ENCODE assay signal across 13 mouse cellular contexts in the genomic region with DNA sequence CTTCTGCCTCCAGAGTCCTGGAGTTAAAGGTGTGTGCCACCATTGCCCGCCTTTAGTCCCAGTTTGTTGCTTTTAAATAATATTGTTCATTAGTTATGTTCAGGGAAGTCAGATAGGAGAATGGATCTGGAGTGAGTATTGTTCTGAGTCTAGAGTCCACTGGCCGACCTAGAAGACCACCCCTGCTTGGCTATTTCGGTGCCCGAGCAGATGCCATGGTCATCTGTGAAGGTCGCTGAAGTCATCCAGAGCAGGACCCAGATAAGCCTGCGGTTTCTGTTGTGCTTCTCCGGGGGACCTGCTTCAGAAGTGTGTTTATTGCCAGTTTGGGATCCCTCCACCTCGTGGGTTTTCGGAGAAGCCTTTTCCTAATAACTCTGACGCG. TPM values are rescaled to one million over a fixed set of nuclear protein-coding genes. Genes with fewer than 3 reads are reported as not detected.
DNase-seq lines count a peak whose midpoint lies in the region; ATAC-seq and TF ChIP-seq lines count a peak whose summit lies in the region.
"Had no signal": no experiment of that assay in that cellular context is flagged by ENCODE, and none has a peak within 500 bp of the region (broad histone marks: within the 10 kb centered on the region; RNA-seq: fewer than 3 reads in every experiment).

No protein-coding gene starts in this region.

- TF ChIP-seq CTCF in liver, embryonic 14.5 days (IDR thresholded peaks at IDR 0.05; ENCODE audit: low read depth), result no peak

- peaks cover 43% of the 10 kb centered on the region for H3K4me1 ChIP-seq in forebrain, embryonic 15.5 days
- H3K4me1 ChIP-seq in forebrain, embryonic 16.5 days (replicated peaks; ENCODE audit: control insufficient read depth, insufficient read depth, low read length), result peaks cover 36% of the 10 kb centered on the region
- peaks cover 75% of the 10 kb centered on the region for H3K4me1 ChIP-seq in kidney, embryonic 15.5 days
- peaks cover 53 to 63% of the 10 kb centered on the region in 2 experiments for H3K4me1 ChIP-seq in liver, embryonic 14.5 days (replicated peaks; ENCODE audit: control insufficient read depth in 2 of 2, insufficient read depth in 2 of 2, low read length in 1 of 2)

- no peak for ATAC-seq in forebrain, embryonic 15.5 days (replicated peaks)
- ATAC-seq in forebrain, embryonic 16.5 days, result no peak
- ATAC-seq in kidney, embryonic 15.5 days (replicated peaks; ENCODE audit: low FRiP score), result no peak
- no peak for ATAC-seq in liver, embryonic 14.5 days (ENCODE audit: insufficient read depth)
- ATAC-seq: midbrain, embryonic 13.5 days had no signal

- no peak overlapping the region for H3K4me3 ChIP-seq in forebrain, embryonic 15.5 days
- no peak overlapping the region for H3K4me3 ChIP-seq in forebrain, embryonic 16.5 days (replicated peaks; ENCODE audit: low read length)
- H3K4me3 ChIP-seq in kidney, embryonic 15.5 days (replicated peaks), result no peak overlapping the region
- no peak overlapping the region for H3K4me3 ChIP-seq in liver, embryonic 14.5 days (ENCODE audit: insufficient read depth in 1 of 2, low read depth in 2 of 2, low read length in 2 of 2)
- H3K4me3 ChIP-seq: heart, embryonic 12.5 days; midbrain, embryonic 13.5 days; myocyte had no signal

- H3K27ac ChIP-seq in forebrain, embryonic 15.5 days (replicated peaks), result peak overlapping the region; percentile 63
- no peak overlapping the region for H3K27ac ChIP-seq in forebrain, embryonic 16.5 days (ENCODE audit: low read length)
- peak overlapping the region; percentile 89 for H3K27ac ChIP-seq in kidney, embryonic 15.5 days
- H3K27ac ChIP-seq in liver, embryonic 14.5 days, result peak overlapping the region; percentile 94
- H3K27ac ChIP-seq: macrophage; midbrain, embryonic 13.5 days had no signal

- DNase-seq in kidney, adult 18-20 months, result no peak
- DNase-seq in adrenal gland, postnatal 14 days, result peak; percentile 72
- DNase-seq in liver, embryonic 14.5 days (ENCODE audit: low read depth in 3 of 3, low spot score in 3 of 3), result no peak
- no peak for DNase-seq in right cerebral cortex, postnatal 25 days
- no peak for DNase-seq in embryo, embryonic 10 days (ENCODE audit: low spot score)
- DNase-seq: thymus, postnatal 25 days had no signal

- no peak overlapping the region for H3K9ac ChIP-seq in forebrain, embryonic 15.5 days (replicated peaks)
- no peak overlapping the region for H3K9ac ChIP-seq in forebrain, embryonic 16.5 days (replicated peaks; ENCODE audit: low read depth, low read length)
- no peak overlapping the region for H3K9ac ChIP-seq in kidney, embryonic 15.5 days
- no peak overlapping the region for H3K9ac ChIP-seq in liver, embryonic 14.5 days (replicated peaks)
- H3K9ac ChIP-seq: heart, embryonic 12.5 days; midbrain, embryonic 13.5 days had no signal

- H3K9me3 ChIP-seq in forebrain, embryonic 15.5 days, result no peaks in the 10 kb centered on the region
- no peaks in the 10 kb centered on the region for H3K9me3 ChIP-seq in forebrain, embryonic 16.5 days (ENCODE audit: control insufficient read depth, low read length)
- no peaks in the 10 kb centered on the region for H3K9me3 ChIP-seq in kidney, embryonic 15.5 days (replicated peaks)
- no peaks in the 10 kb centered on the region for H3K9me3 ChIP-seq in liver, embryonic 14.5 days (ENCODE audit: control insufficient read depth, low read length)
- H3K9me3 ChIP-seq: heart, embryonic 12.5 days; midbrain, embryonic 13.5 days had no signal

- H3K27me3 ChIP-seq in forebrain, embryonic 15.5 days, result no peaks in the 10 kb centered on the region
- H3K27me3 ChIP-seq in forebrain, embryonic 16.5 days (replicated peaks; ENCODE audit: control insufficient read depth, insufficient read depth, low read length), result no peaks in the 10 kb centered on the region
- no peaks in the 10 kb centered on the region for H3K27me3 ChIP-seq in kidney, embryonic 15.5 days
- H3K27me3 ChIP-seq in liver, embryonic 14.5 days (ENCODE audit: control insufficient read depth, insufficient read depth, low read length), result no peaks in the 10 kb centered on the region
- H3K27me3 ChIP-seq: heart, embryonic 12.5 days; midbrain, embryonic 13.5 days had no signal

- WGBS in forebrain, embryonic 15.5 days, result 90% methylated on average over 11 of the region's 11 CpGs
- 87% methylated on average over 11 of the region's 11 CpGs for WGBS in forebrain, embryonic 16.5 days
- 73% methylated on average over 11 of the region's 11 CpGs for WGBS in kidney, embryonic 15.5 days
- 77% methylated on average over 11 of the region's 11 CpGs for WGBS in liver, embryonic 14.5 days (ENCODE audit: insufficient replicate concordance)

- H3K4me2 ChIP-seq in forebrain, embryonic 15.5 days (replicated peaks), result no peak overlapping the region
- H3K4me2 ChIP-seq in forebrain, embryonic 16.5 days (ENCODE audit: low read length), result no peak overlapping the region
- no peak overlapping the region for H3K4me2 ChIP-seq in kidney, embryonic 15.5 days
- H3K4me2 ChIP-seq in liver, embryonic 14.5 days (ENCODE audit: low read depth), result peak overlapping the region; percentile 29
- H3K4me2 ChIP-seq: heart, embryonic 12.5 days; midbrain, embryonic 13.5 days had no signal

- no peaks in the 10 kb centered on the region for H3K36me3 ChIP-seq in forebrain, embryonic 15.5 days
- H3K36me3 ChIP-seq in forebrain, embryonic 16.5 days (ENCODE audit: control insufficient read depth, insufficient read depth), result no peaks in the 10 kb centered on the region
- H3K36me3 ChIP-seq in kidney, embryonic 15.5 days, result 0 out of 2 replicates have a peak, but pooled peaks cover 3% of the 10 kb centered on the region
- no peaks in the 10 kb centered on the region for H3K36me3 ChIP-seq in liver, embryonic 14.5 days (replicated peaks; ENCODE audit: control insufficient read depth, insufficient read depth, low read depth)
- H3K36me3 ChIP-seq: heart, embryonic 12.5 days had no signal

- TF ChIP-seq EP300 in liver, embryonic 14.5 days (IDR thresholded peaks at IDR 0.05; ENCODE audit: low read depth), result no peak

RNA-seq across cellular contexts. Expression of a gene that starts 22.9 kb away (rescaled TPM):
- polyA plus RNA-seq in forebrain, embryonic 15.5 days (2015; fragmentation: Nextera tagmentation; extraction: Ambion mirVana), result 50.1 and 52.6 TPM in 2 replicates
- polyA plus RNA-seq in forebrain, embryonic 16.5 days (2015; fragmentation: Nextera tagmentation; extraction: Ambion mirVana), result 41.4 and 41.8 TPM in 2 replicates
- polyA plus RNA-seq in kidney, embryonic 15.5 days (2015; fragmentation: Nextera tagmentation; extraction: Ambion mirVana), result 55.1 and 64.4 TPM in 2 replicates
- total RNA-seq in adrenal gland, postnatal 14 days (2021), result 110 and 120 TPM in 2 replicates
- 5.5 and 6.1 TPM in 2 replicates for polyA plus RNA-seq in liver, embryonic 14.5 days (2012; rRNA removed)
- 13.5 and 14.1 TPM in 2 replicates for polyA plus RNA-seq in liver, embryonic 14.5 days (2014; fragmentation: Nextera tagmentation; extraction: Ambion mirVana)
